Mouse (Mus musculus) layer of hippocampus, adult 2 months (tissue): Measurements from ENCODE around the gene Gm4981. TPM values are rescaled to one million over a fixed set of nuclear protein-coding genes. Genes with fewer than 3 reads are reported as not detected.
"Not testable (repeated sequence)": the region's sequence is repeated elsewhere in the genome, so short reads cannot be mapped to it uniquely, and the experiment has no call there.

Source experiments
- DNase-seq, 2 experiments: peaks; one replicate each; pipeline ENCODE4 v3.0.0; 2022; ENCODE audit warnings: low spot score in 2 of 2
- H3K27ac ChIP-seq: fragments of 200-600 bp; 2 replicates; pipeline ENCODE4 v1.8.1; 2022
- H3K4me3 ChIP-seq: fragments of 200-600 bp; 2 replicates; pipeline ENCODE4 v1.8.1; 2022; ENCODE audit warnings: mild to moderate bottlenecking
- CTCF ChIP-seq: fragments of 200-600 bp; conservative IDR thresholded peaks from 2 replicates; pipeline ENCODE4 v1.8.1; 2022; ENCODE audit warnings: antibody characterized with exemption, mild to moderate bottlenecking, moderate library complexity
- total RNA-seq, 2 experiments: library from RNA; stranded (reverse); gene quantifications; 2 replicates each; pipeline ENCODE4 v1.2.3; 2021

Gene Gm4981
- total RNA-seq, 2 experiments from 2014 or later: not detected

DNA sequence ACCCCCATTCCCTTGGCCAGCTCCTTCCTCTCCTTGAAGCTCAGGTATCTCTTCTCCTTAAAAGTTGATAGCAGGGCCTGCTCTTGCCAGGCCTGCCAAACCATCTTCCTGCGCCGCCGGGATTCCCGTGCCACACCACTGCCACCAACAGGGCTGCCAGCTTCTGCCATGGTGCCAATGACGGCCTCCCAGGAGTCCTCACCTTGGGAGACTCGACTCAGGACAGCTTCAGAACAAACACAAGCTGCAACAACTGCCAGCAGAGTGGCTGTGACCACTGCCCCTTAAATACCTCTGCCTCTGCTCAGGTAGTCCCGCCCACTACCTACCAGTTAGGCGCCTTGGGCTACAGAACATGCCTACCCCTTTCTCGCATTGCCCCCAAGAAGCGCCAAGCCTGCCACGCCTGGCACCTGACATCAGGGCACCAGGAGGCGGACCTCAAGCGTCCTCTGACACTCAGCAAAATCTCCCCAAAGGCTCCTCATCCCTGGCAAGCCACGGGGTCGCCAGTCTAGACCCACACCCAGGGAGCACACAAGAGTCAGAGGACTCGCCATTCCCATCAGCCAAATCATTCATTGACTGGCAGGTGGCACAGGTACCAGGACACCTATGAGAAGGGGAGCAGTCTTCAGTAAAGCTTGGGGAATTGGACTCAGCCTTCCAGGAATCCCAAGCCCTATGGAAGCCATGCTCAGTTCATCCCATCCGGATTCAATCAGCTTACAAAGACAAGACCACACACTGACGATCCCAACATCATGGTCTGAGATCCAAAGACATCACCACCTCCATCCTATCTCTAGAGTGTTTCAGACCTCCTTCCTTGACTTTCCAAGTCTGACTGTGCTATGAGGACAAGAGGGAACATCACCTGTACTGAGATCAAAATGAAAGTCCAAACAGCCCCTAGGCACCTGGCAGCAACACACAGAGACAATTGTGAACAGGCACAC lies 11.4 kb downstream of the Gm4981 start, which contains the start of gene AW822073:
Gene AW822073, minus strand, starts transcription at position 104 of the 959 bp plus-strand sequence.
- H3K4me3 ChIP-seq, H3K27ac ChIP-seq, DNase-seq: not testable (repeated sequence)

DNA sequence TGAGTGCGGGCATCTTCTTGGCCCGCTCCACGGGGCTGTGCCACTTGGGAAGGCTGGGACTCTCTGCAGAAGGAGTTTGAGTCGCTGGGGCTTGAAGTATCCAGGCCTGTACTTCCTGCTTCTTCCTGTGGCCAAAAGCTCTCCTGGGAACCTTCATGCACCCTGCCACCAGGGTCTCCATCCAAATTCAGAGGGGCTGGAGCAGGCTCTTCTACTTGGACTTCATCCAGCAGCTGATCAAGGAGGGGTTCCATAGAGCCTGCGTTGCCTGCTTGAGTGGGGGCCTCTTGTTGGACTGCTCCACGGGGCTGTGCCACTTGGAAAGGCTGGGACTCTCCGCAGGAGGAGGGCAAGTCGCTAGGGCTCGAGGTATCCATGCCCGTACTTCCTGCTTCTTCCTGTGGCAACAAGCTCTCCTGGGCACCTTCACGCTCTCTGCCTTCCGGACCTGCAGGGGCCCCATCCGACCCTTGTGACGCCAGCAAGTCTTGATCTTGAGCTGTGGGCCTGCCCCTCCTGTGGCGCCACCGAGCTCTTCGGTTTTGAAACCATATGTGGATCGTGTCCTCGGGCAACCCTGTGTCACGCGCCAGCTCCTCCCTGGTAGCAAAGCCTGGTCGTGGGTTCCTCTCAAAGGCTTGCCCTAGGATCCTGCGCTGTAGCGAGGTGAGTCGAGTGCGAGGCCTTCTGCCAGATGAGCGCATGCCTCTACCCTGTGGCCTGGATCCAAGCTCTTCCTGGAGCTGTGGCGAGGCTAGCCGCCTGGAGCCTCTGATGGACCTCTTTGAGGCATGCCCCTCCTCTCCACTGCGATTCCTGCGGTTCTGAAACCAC lies 12.3 kb downstream of the Gm4981 start:
- H3K27ac ChIP-seq, H3K4me3 ChIP-seq: not testable (repeated sequence)
- peak; percentile 64 to 76 for DNase-seq

DNA sequence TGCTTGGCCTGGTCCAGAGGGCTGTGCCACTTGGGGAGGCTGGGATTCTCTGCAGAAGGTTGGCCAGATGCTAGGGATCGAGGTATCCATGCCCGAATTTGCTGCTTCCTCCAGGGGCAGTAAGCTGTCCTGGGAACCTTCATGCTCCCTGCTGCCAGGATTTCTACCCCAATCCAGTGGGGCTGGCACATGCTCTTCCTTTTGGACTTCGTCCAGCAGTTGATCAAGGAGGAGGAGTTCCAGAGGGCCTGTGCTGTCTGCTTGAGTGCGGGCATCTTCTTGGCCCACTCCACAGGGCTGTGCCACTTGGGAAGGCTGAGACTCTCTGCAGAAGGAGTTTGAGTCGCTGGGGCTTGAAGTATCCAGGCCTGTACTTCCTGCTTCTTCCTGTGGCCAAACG lies 13.3 kb downstream of the Gm4981 start:
- DNase-seq, H3K4me3 ChIP-seq, H3K27ac ChIP-seq: not testable (repeated sequence)

DNA sequence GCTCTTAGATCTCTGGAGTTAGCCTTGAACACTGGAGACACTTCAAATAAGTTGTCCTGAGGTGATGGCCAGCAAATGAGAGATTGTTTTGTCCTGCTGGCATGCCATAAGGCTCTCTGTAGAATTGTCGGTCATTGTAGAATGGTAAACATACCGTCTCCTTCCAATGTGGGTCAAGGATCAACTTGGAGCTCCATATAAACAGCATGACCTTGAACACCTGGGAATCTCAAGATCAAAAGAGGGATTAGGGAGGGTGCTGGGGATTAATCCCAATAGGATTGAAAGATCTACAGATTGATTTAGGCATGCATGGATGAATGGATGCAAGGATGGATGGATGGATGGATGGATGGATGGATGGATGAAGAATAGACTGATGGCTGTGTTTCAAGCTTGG lies 14.9 kb downstream of the Gm4981 start:
- not testable (repeated sequence) for H3K27ac ChIP-seq, DNase-seq, H3K4me3 ChIP-seq

DNA sequence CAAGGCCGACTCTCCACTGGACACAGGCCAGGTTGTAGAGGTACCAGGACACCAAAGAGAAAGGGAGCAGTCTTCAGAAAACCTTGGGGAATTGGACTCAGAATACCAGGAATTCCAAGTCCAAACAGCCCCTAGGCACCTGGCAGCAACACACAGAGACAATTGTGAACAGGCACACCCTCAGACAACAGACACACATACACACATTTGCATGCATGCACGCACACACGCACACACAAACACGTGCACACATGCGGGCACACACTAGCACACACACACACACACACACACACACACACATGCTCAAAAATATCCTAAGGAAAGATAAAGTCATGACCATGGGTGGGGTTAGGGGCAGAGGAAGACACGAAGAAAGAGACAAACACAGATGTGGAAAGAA lies 15.8 kb downstream of the Gm4981 start:
- H3K27ac ChIP-seq: no peak overlapping the region
- TF ChIP-seq CTCF: no peak
- no peak for DNase-seq
- no peak overlapping the region for H3K4me3 ChIP-seq

DNA sequence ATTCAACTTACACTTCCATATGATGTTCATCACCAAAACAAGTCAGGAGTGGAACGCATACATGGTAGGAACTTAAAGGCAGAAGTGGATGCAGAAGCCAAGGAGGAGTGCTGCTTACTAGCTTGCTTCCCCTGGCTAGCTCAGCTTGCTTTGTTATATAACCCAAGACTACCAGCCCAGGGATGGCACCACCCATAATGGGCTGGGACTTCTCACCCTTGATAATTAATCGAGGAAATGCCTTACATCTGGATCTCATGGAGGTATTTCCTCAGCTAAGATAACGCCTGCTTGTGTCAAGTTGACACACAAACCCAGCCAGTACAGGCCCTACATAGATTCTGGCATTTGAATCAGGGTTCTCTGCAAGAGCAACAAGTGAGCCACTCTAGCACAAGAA lies 19.1 kb downstream of the Gm4981 start:
- Histone ChIP-seq H3K4me3 (no peak overlapping the region), H3K27ac (no peak overlapping the region)
- no peak for DNase-seq
- TF ChIP-seq CTCF: no peak

DNA sequence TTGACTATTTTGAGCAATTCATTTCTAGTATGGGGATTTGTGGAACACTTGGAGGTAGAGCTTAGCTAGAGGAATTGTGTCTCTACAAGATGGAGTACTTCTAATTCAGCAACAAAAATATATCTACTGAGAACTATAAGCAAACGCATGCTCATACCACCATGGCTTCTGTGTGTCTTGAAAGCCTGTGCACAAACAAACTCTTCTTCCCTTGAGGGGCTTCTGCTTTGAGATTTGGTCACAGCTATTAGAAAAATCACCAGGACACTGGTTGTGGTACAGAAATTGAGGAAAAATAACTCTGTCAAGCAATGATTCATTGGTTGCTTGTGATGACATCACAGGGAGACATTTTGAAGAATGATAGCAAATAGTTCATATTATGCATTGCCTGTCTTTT lies 21.1 kb downstream of the Gm4981 start:
- H3K4me3 ChIP-seq: no peak overlapping the region
- TF ChIP-seq CTCF: no peak
- DNase-seq: no peak
- no peak overlapping the region for H3K27ac ChIP-seq

DNA sequence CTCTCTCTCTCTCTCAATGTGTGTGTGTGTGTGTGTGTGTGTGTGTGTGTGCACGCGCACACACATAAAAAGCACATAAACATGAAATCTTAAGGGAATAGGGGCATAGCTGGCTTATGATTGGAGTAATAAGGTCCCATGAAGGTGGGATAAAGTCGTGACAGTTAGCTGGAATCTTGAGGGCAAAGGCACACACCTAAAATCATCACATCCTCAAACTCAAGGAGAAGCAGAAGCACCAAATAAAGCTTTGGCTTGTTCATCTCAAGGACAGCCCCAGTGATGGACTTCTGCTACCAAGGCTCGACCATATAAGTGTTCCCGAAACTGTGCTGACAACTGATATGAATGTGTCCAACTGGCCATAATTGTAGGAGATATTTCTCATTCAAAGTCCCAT lies 21.6 kb downstream of the Gm4981 start:
- no peak overlapping the region for H3K4me3 ChIP-seq
- no peak for DNase-seq
- no peak overlapping the region for H3K27ac ChIP-seq
- TF ChIP-seq CTCF: no peak

DNA sequence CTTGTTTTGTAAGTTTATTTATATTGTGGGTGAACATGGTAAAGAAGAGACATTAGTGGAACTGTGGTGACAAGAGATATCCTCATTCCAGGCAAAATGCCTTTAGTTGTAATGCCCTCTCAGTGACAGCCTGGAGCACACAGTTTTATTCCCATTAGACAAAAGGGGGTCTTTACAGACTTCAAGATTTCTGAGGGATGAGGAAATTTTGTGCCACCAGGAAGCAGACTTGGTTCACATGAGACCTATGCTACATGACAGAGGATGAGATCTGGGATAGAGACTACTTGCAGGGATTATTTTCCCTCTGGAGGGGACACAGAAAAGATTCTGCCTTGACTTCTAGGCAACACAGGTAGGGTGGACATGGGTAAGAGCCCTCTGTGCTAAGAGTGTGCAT lies 22.0 kb downstream of the Gm4981 start:
- TF ChIP-seq CTCF: no peak
- no peak for DNase-seq
- Histone ChIP-seq H3K4me3 (no peak overlapping the region), H3K27ac (no peak overlapping the region)

DNA sequence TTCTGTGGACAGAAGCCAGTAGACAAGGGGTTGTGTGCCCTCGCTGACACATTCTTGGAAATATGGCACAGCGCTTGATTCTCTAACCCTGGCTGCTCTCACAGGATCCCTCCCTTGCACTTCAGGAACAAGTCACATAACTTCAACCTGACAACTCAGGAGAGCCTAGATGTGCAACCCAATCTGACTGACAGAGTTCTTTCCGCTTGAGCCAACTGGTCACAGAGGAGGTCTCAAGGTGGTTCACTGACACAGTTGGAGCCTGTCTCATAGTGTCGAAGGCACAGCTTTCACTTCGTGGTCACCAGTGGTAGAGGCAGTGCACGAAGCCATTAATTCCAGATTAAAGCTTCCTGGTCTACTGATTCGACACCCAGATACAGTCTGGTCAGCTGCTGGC lies 24.3 kb downstream of the Gm4981 start:
- no peak for DNase-seq
- Histone ChIP-seq H3K4me3 (no peak overlapping the region), H3K27ac (no peak overlapping the region)
- TF ChIP-seq CTCF: no peak

DNA sequence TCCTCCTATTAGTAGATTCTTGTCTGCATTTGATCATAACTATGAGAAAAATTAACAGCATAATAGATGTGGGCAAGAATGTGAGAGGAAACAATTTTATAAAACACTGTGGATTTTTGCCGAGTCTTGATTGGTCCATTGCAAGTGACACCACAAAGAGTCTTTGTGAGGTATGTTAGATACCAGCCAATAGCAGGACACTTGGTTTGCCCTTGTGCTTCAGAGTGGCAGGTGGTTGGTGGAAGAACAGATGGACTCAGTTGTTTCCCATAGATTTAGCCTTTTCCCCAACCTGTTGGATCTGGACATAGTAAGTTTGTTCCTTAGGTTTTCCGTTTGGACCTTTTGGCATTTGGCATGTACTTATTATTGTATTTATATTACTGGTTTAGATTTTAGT lies 25.3 kb downstream of the Gm4981 start:
- Histone ChIP-seq H3K27ac (no peak overlapping the region), H3K4me3 (no peak overlapping the region)
- DNase-seq: no peak
- no peak for TF ChIP-seq CTCF

DNA sequence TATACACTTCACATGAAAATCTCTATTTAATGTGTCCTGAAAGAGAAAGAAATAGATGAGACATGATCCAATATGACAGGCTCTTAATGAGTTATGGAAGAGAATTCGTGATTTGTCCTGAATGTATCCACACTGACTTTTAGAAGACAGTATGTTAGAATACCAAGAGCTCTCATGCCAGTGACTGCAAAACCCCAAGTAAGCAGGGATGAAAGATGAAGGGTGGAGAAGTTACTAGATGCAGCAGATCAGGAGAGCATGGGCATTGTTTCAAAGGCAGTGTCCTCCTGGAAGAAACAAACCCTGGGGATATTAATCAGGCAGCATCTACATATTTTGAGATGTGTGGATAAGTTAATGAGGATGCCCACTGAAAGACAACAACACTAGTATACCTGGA lies 26.0 kb downstream of the Gm4981 start:
- Histone ChIP-seq H3K27ac (no peak overlapping the region), H3K4me3 (no peak overlapping the region)
- TF ChIP-seq CTCF: no peak
- DNase-seq: no peak

DNA sequence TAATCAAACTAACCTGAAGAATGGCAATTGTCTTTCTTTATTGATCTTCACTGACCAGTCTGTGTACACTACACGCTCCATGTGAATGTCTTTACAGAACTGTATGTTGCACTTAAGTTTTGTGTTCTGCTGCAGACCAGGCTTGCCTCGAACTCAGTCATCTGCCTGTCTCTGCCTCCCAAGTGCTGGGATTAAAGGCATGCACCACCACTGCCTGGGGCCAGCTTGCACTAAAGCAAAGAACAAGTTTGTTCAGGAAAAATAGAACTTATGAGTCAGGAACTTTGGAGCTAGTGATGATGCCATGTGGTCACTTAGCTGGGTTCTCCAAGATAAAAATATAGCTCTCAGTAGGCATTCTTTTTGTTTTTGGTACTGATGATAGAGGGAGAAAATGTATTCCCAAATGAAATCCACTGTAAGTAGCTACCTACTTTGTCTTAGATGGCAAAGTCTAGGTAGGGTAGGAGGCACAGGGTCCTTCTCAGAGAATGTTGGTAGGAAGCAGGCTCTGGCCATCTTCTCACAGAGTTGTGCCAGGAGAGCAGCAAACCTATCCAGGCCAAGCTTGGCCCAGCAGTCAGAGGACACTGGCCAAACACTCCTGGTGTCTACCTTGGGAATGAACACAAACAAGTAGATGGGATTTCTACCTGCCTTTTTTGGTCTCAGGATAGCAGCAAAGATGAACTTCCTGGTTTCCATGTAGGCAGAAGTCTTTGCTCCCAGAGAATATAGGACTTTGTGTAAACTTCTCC lies 26.6 kb downstream of the Gm4981 start:
- no peak for DNase-seq
- H3K4me3 ChIP-seq: no peak overlapping the region
- no peak overlapping the region for H3K27ac ChIP-seq
- TF ChIP-seq CTCF: no peak
